Mouse (Mus musculus) limb, embryonic 10.5 days (tissue): ENCODE measurements at regions not wholly inside any gene's neighbourhood (a gene's known extent, or its start where the extent isn't known, plus 50 kb on each side); places are given as distances from the start of the nearest gene placed in this dataset.
A peak's percentile ranks its signal among the peaks of the same experiment; 100 is the strongest.

Source experiments
- DNase-seq: peaks from one replicate; pipeline ENCODE4 v3.0.0-alpha.2; 2017; ENCODE audit warnings: low spot score
- H3K27ac ChIP-seq: fragments of 300-500 bp; sonication (generic); 2 replicates; pipeline ENCODE4 v1.5.1; 2016; ENCODE audit warnings: mild to moderate bottlenecking
- H3K27me3 ChIP-seq: fragments of 300-500 bp; sonication (generic); 2 replicates; pipeline ENCODE4 v1.6.1; 2016; ENCODE audit warnings: low read depth, mild to moderate bottlenecking; ENCODE audit not compliant: poor library complexity, severe bottlenecking
- H3K36me3 ChIP-seq: fragments of 300-500 bp; sonication (generic); 2 replicates; pipeline ENCODE4 v1.6.1; 2016; ENCODE audit warnings: mild to moderate bottlenecking, moderate library complexity
- H3K4me1 ChIP-seq: fragments of 300-500 bp; sonication (generic); 2 replicates; pipeline ENCODE4 v1.6.1; 2016
- H3K4me3 ChIP-seq: fragments of 300-500 bp; sonication (generic); 2 replicates; pipeline ENCODE4 v1.5.1; 2016; ENCODE audit warnings: mild to moderate bottlenecking, moderate library complexity
- H3K9me3 ChIP-seq: fragments of 300-500 bp; sonication (generic); replicated peaks from 2 replicates; pipeline ENCODE4 v1.6.1; 2016; ENCODE audit warnings: mild to moderate bottlenecking
- WGBS: fragments of 180-500 bp; shearing (Covaris S2); methylation state at CpG from one replicate; pipeline ENCODE4 v1.1.7; 2016; 5-methylcytosine and 5-hydroxymethylcytosine counted together

GRCm38 (mm10) chr3:66646251-66646650 is 334.9 kb upstream of the Rsrc1 start:
- Histone ChIP-seq H3K27ac (no peak overlapping the region), H3K36me3 (no peaks in the 10 kb centered on the region), H3K9me3 (no peaks in the 10 kb centered on the region), H3K4me3 (no peak overlapping the region), H3K4me1 (peaks cover 20% of the 10 kb centered on the region), H3K27me3 (no peaks in the 10 kb centered on the region)
- WGBS: 42% methylated on average over 4 of the region's 4 CpGs
- no peak for DNase-seq

GRCm38 (mm10) chr3:66649271-66649670 is 331.9 kb upstream of the Rsrc1 start:
- WGBS: 92% methylated on average over 4 of the region's 4 CpGs
- H3K4me3 ChIP-seq: no peak overlapping the region
- H3K27ac ChIP-seq: no peak overlapping the region
- H3K9me3 ChIP-seq: no peaks in the 10 kb centered on the region
- no peaks in the 10 kb centered on the region for H3K27me3 ChIP-seq
- H3K4me1 ChIP-seq: peaks cover 29% of the 10 kb centered on the region
- no peak for DNase-seq
- no peaks in the 10 kb centered on the region for H3K36me3 ChIP-seq

- DNase-seq: no peak
- no peaks in the 10 kb centered on the region for H3K9me3 ChIP-seq
- no peak overlapping the region for H3K4me3 ChIP-seq
- H3K27ac ChIP-seq: peak overlapping the region; percentile 75
- 87% methylated on average over 15 of the region's 15 CpGs for WGBS
- no peaks in the 10 kb centered on the region for H3K36me3 ChIP-seq
- H3K27me3 ChIP-seq: no peaks in the 10 kb centered on the region
- H3K4me1 ChIP-seq: peaks cover 29% of the 10 kb centered on the region
Measured at GRCm38 (mm10) chr3:66650076-66650748, 331.0 kb upstream of the Rsrc1 start.

- 43% methylated on average over 16 of the region's 16 CpGs for WGBS
- no peaks in the 10 kb centered on the region for H3K36me3 ChIP-seq
- no peaks in the 10 kb centered on the region for H3K9me3 ChIP-seq
- DNase-seq: peak; percentile 49
- peaks cover 29% of the 10 kb centered on the region for H3K4me1 ChIP-seq
- 0 out of 2 replicates have a peak overlapping the region, but pooled peaks have one; percentile 10 for H3K4me3 ChIP-seq
- H3K27ac ChIP-seq: peak overlapping the region; percentile 75
- no peaks in the 10 kb centered on the region for H3K27me3 ChIP-seq
Measured at GRCm38 (mm10) chr3:66650749-66651472, 330.3 kb upstream of the Rsrc1 start.

- H3K4me1 ChIP-seq: peaks cover 26% of the 10 kb centered on the region
- no peak overlapping the region for H3K4me3 ChIP-seq
- no peak overlapping the region for H3K27ac ChIP-seq
- WGBS: 92% methylated on average over 7 of the region's 7 CpGs
- DNase-seq: no peak
- H3K27me3 ChIP-seq: no peaks in the 10 kb centered on the region
- H3K36me3 ChIP-seq: no peaks in the 10 kb centered on the region
- H3K9me3 ChIP-seq: no peaks in the 10 kb centered on the region
Measured at GRCm38 (mm10) chr3:66652139-66652846, 328.9 kb upstream of the Rsrc1 start.

GRCm38 (mm10) chr3:66653961-66654360 is 327.2 kb upstream of the Rsrc1 start:
- Histone ChIP-seq H3K27me3 (no peaks in the 10 kb centered on the region), H3K36me3 (no peaks in the 10 kb centered on the region), H3K9me3 (no peaks in the 10 kb centered on the region), H3K4me1 (peaks cover 26% of the 10 kb centered on the region), H3K4me3 (no peak overlapping the region), H3K27ac (no peak overlapping the region)
- no peak for DNase-seq
- WGBS: 86% methylated on average over 2 of the region's 2 CpGs

- no peak for DNase-seq
- H3K9me3 ChIP-seq: no peaks in the 10 kb centered on the region
- no peaks in the 10 kb centered on the region for H3K27me3 ChIP-seq
- H3K4me1 ChIP-seq: peaks cover 23% of the 10 kb centered on the region
- no peak overlapping the region for H3K4me3 ChIP-seq
- no peak overlapping the region for H3K27ac ChIP-seq
- no peaks in the 10 kb centered on the region for H3K36me3 ChIP-seq
- WGBS: 71% methylated on average over 1 of the region's 1 CpGs
Measured at GRCm38 (mm10) chr3:66654860-66655259, 326.3 kb upstream of the Rsrc1 start.

GRCm38 (mm10) chr3:66656458-66656857 is 324.7 kb upstream of the Rsrc1 start:
- DNase-seq: no peak
- 82% methylated on average over 5 of the region's 5 CpGs for WGBS
- no peaks in the 10 kb centered on the region for H3K27me3 ChIP-seq
- H3K36me3 ChIP-seq: no peaks in the 10 kb centered on the region
- no peak overlapping the region for H3K4me3 ChIP-seq
- H3K9me3 ChIP-seq: no peaks in the 10 kb centered on the region
- peaks cover 19% of the 10 kb centered on the region for H3K4me1 ChIP-seq
- H3K27ac ChIP-seq: no peak overlapping the region

GRCm38 (mm10) chr3:66660555-66660954 is 320.6 kb upstream of the Rsrc1 start:
- Histone ChIP-seq H3K4me1 (peaks cover 20% of the 10 kb centered on the region), H3K36me3 (no peaks in the 10 kb centered on the region), H3K27ac (no peak overlapping the region), H3K4me3 (no peak overlapping the region), H3K9me3 (no peaks in the 10 kb centered on the region), H3K27me3 (no peaks in the 10 kb centered on the region)
- no peak for DNase-seq
- 29% methylated on average over 5 of the region's 5 CpGs for WGBS

GRCm38 (mm10) chr3:66661826-66662618 is 319.2 kb upstream of the Rsrc1 start:
- Histone ChIP-seq H3K27ac (no peak overlapping the region), H3K27me3 (no peaks in the 10 kb centered on the region), H3K4me1 (peaks cover 20% of the 10 kb centered on the region), H3K4me3 (no peak overlapping the region), H3K36me3 (no peaks in the 10 kb centered on the region), H3K9me3 (no peaks in the 10 kb centered on the region)
- DNase-seq: no peak
- WGBS: 76% methylated on average over 8 of the region's 8 CpGs

- no peak for DNase-seq
- no peak overlapping the region for H3K4me3 ChIP-seq
- H3K27ac ChIP-seq: no peak overlapping the region
- H3K9me3 ChIP-seq: no peaks in the 10 kb centered on the region
- WGBS: 59% methylated on average over 8 of the region's 8 CpGs
- no peaks in the 10 kb centered on the region for H3K27me3 ChIP-seq
- H3K36me3 ChIP-seq: no peaks in the 10 kb centered on the region
- H3K4me1 ChIP-seq: peaks cover 23% of the 10 kb centered on the region
Measured at GRCm38 (mm10) chr3:66683589-66684286, 297.5 kb upstream of the Rsrc1 start.

- H3K9me3 ChIP-seq: no peaks in the 10 kb centered on the region
- H3K4me1 ChIP-seq: peaks cover 21% of the 10 kb centered on the region
- no peaks in the 10 kb centered on the region for H3K27me3 ChIP-seq
- DNase-seq: no peak
- no peak overlapping the region for H3K4me3 ChIP-seq
- H3K27ac ChIP-seq: peak overlapping the region; percentile 56; the same call in 1 of the 2 replicates
- WGBS: 73% methylated on average over 5 of the region's 5 CpGs
- H3K36me3 ChIP-seq: no peaks in the 10 kb centered on the region
Measured at GRCm38 (mm10) chr3:66684287-66684903, 296.8 kb upstream of the Rsrc1 start.
